Mouse (Mus musculus) kidney, adult 2 months (tissue): ENCODE results near the gene Taf11.

ENCODE experiments used
- CTCF ChIP-seq: fragments of 200-500 bp; conservative IDR thresholded peaks from 2 replicates; pipeline ENCODE4 v1.5.1; 2011; ENCODE audit warnings: low read depth, mild to moderate bottlenecking, control low read depth, low read length, moderate library complexity, mixed read lengths; ENCODE audit not compliant: insufficient read depth, insufficient read length
- POLR2A ChIP-seq: fragments of 200-500 bp; IDR thresholded peaks from one replicate; pipeline ENCODE4 v1.6.1; 2011; ENCODE audit warnings: low read depth, low read length, control low read depth

GRCm38 (mm10) chr17:27939028-27939427 lies 29.4 kb upstream of the Taf11 start:
- TF ChIP-seq POLR2A: no peak
- no peak for TF ChIP-seq CTCF
